Mouse (Mus musculus): ENCODE results near the gene Gm21732.
"Not testable (repeated sequence)": the region's sequence is repeated elsewhere in the genome, so short reads cannot be mapped to it uniquely, and the experiment has no call there.

Gm21732 gene

DNA sequence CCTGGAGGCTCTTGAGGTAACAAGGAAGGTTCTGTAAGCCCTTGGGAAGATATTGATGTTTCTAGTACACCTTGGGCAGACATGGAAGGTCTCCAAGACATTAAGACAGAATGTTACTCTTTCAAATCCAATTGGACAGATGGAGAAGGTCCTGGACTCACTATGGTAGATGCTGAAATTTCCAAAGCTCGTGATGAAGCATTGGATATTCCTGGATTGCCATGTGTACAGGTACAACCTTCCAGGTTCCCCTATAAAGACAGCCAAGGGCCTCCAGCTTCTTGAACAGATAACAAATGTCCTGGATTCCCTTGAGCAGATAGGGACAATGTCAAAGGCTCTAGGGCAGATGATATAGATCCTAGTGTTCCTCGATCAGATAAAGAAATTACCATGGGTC, at the start of gene Gm21732:
Gene Gm21732 (minus strand): TSS at position 101 of the 400 bp plus-strand sequence.
- DNase-seq, result not testable (repeated sequence)
